Mouse (Mus musculus) bone marrow, adult 2 months (tissue): ENCODE measurements around the gene Gbf1. TPM values are rescaled to one million over a fixed set of nuclear protein-coding genes. Genes with fewer than 3 reads are reported as not detected.

Experiments used
- H3K27ac ChIP-seq: fragments of 200-500 bp; 2 replicates; pipeline ENCODE4 v1.5.1; 2012; ENCODE audit warnings: low read depth, mild to moderate bottlenecking, control low read depth, inconsistent platforms, low read length; ENCODE audit not compliant: control insufficient read depth, poor library complexity, insufficient read depth
- H3K4me1 ChIP-seq: fragments of 200-500 bp; 2 replicates; pipeline ENCODE4 v1.6.1; 2011; ENCODE audit warnings: low read length; ENCODE audit not compliant: control insufficient read depth, insufficient read depth
- H3K4me3 ChIP-seq: fragments of 200-500 bp; replicated peaks from 2 replicates; pipeline ENCODE3; 2011; ENCODE audit warnings: mild to moderate bottlenecking, low read depth, low read length, control low read depth; ENCODE audit not compliant: control insufficient read depth
- CTCF ChIP-seq: fragments of 200-500 bp; IDR thresholded peaks from 2 replicates; pipeline ENCODE4 v1.5.1; 2011; ENCODE audit warnings: low read length, control low read depth; ENCODE audit not compliant: control insufficient read depth, insufficient read depth
- POLR2A ChIP-seq: fragments of 200-500 bp; IDR thresholded peaks from 2 replicates; pipeline ENCODE4 v1.6.1; 2011; ENCODE audit warnings: low read depth, mild to moderate bottlenecking, control low read depth, low read length, borderline replicate concordance; ENCODE audit not compliant: control insufficient read depth
- WGBS: fragments of 180-500 bp; shearing (Covaris S2); methylation state at CpG from one replicate; pipeline ENCODE4 v1.1.7; 2018; 5-methylcytosine and 5-hydroxymethylcytosine counted together
- polyA plus RNA-seq: library from polyadenylated mRNA; stranded (reverse); fragments of >200 nt; gene quantifications from 2 replicates; pipeline ENCODE4 v1.2.4, GENCODE M21; 2011; ENCODE audit warnings: low replicate concordance; ENCODE audit not compliant: missing spikeins, insufficient read depth, insufficient read length

Gbf1 gene
- polyA plus RNA-seq, 1 experiment: 44.3 TPM

- peak; percentile 100 for TF ChIP-seq CTCF
- peak; percentile 47; the same call in 1 of the 2 replicates for TF ChIP-seq POLR2A
- peaks cover 3% of the 10 kb centered on the region for H3K4me1 ChIP-seq
- 5% methylated on average over 47 of the region's 47 CpGs for WGBS
Measured at GRCm38 (mm10) chr19:46308706-46309435, 156.6 kb downstream of the Gbf1 start.

GRCm38 (mm10) chr19:46309651-46310305 is 157.5 kb downstream of the Gbf1 start:
- H3K27ac ChIP-seq: no peak overlapping the region

More at GRCm38 (mm10) chr19:46308706-46309435, 156.6 kb downstream of the Gbf1 start:
- H3K4me3 ChIP-seq: no peak overlapping the region
- H3K27ac ChIP-seq: no peak overlapping the region

GRCm38 (mm10) chr19:46310312-46310865 is 158.1 kb downstream of the Gbf1 start:
- H3K4me1 ChIP-seq: peaks cover 5% of the 10 kb centered on the region
- 93% methylated on average over 12 of the region's 12 CpGs for WGBS
- TF ChIP-seq CTCF (no peak), POLR2A (peak; percentile 15; the same call in 1 of the 2 replicates)
- H3K27ac ChIP-seq: no peak overlapping the region
- no peak overlapping the region for H3K4me3 ChIP-seq

More at GRCm38 (mm10) chr19:46309651-46310305, 157.5 kb downstream of the Gbf1 start:
- Histone ChIP-seq H3K4me3 (no peak overlapping the region), H3K4me1 (peaks cover 5% of the 10 kb centered on the region)
- no peak for TF ChIP-seq CTCF
- TF ChIP-seq POLR2A: no peak
- WGBS: 86% methylated on average over 21 of the region's 21 CpGs

GRCm38 (mm10) chr19:46311341-46311740 is 159.0 kb downstream of the Gbf1 start:
- H3K4me3 ChIP-seq: no peak overlapping the region
- no peak for TF ChIP-seq POLR2A
- TF ChIP-seq CTCF: no peak
- no peak overlapping the region for H3K27ac ChIP-seq
- 93% methylated on average over 9 of the region's 9 CpGs for WGBS
- peaks cover 7% of the 10 kb centered on the region for H3K4me1 ChIP-seq

GRCm38 (mm10) chr19:46312566-46312965 is 160.3 kb downstream of the Gbf1 start:
- no peak for TF ChIP-seq CTCF
- no peak for TF ChIP-seq POLR2A
- no peak overlapping the region for H3K4me3 ChIP-seq
- 94% methylated on average over 21 of the region's 21 CpGs for WGBS
- peaks cover 7% of the 10 kb centered on the region for H3K4me1 ChIP-seq
- H3K27ac ChIP-seq: no peak overlapping the region

- 91% methylated on average over 9 of the region's 9 CpGs for WGBS
- Histone ChIP-seq H3K27ac (no peak overlapping the region), H3K4me1 (peaks cover 7% of the 10 kb centered on the region), H3K4me3 (no peak overlapping the region)
- TF ChIP-seq POLR2A (no peak), CTCF (no peak)
Measured at GRCm38 (mm10) chr19:46313116-46313515, 160.8 kb downstream of the Gbf1 start.

- H3K4me3 ChIP-seq: no peak overlapping the region
- TF ChIP-seq CTCF (no peak), POLR2A (no peak)
- H3K27ac ChIP-seq: no peak overlapping the region
- H3K4me1 ChIP-seq: peaks cover 7% of the 10 kb centered on the region
- WGBS: 83% methylated on average over 6 of the region's 6 CpGs
Measured at GRCm38 (mm10) chr19:46313591-46313990, 161.3 kb downstream of the Gbf1 start.

- 31% methylated on average over 18 of the region's 18 CpGs for WGBS
- Histone ChIP-seq H3K4me3 (no peak overlapping the region), H3K27ac (peak overlapping the region; percentile 9), H3K4me1 (peaks cover 7% of the 10 kb centered on the region)
- no peak for TF ChIP-seq CTCF
- peak; percentile 17; the same call in 1 of the 2 replicates for TF ChIP-seq POLR2A
Measured at GRCm38 (mm10) chr19:46314151-46314601, 161.9 kb downstream of the Gbf1 start.
